Mouse (Mus musculus) liver, adult 2 months (tissue): ENCODE measurements around the gene P3h2. TPM values are rescaled to one million over a fixed set of nuclear protein-coding genes. Genes with fewer than 3 reads are reported as not detected.

ENCODE experiments used
- DNase-seq: peaks from one replicate; pipeline ENCODE4 v3.0.0-alpha.2; 2011; ENCODE audit warnings: low read depth, low spot score; ENCODE audit errors: extremely low read depth
- H3K27ac ChIP-seq: fragments of 200-500 bp; replicated peaks from 2 replicates; pipeline ENCODE4 v1.5.1; 2012; ENCODE audit warnings: low read depth, mild to moderate bottlenecking, control low read depth, inconsistent platforms, low read length; ENCODE audit not compliant: insufficient read depth
- H3K27me3 ChIP-seq: fragments of 200-500 bp; 2 replicates; pipeline ENCODE4 v1.6.1; 2012; ENCODE audit warnings: mild to moderate bottlenecking, moderate library complexity, low read length, inconsistent platforms; ENCODE audit not compliant: control insufficient read depth, insufficient read depth
- H3K36me3 ChIP-seq: fragments of 200-500 bp; 2 replicates; pipeline ENCODE4 v1.6.1; 2012; ENCODE audit warnings: low read length, inconsistent platforms; ENCODE audit not compliant: control insufficient read depth, insufficient read depth
- H3K4me1 ChIP-seq: fragments of 200-500 bp; 2 replicates; pipeline ENCODE4 v1.6.1; 2011; ENCODE audit warnings: low read length; ENCODE audit not compliant: control insufficient read depth, insufficient read depth
- H3K4me3 ChIP-seq: fragments of 200-500 bp; 2 replicates; pipeline ENCODE4 v1.5.1; 2011; ENCODE audit warnings: low read depth, mild to moderate bottlenecking, control low read depth, low read length, moderate library complexity; ENCODE audit not compliant: insufficient read depth
- H3K79me2 ChIP-seq: fragments of 200-500 bp; 2 replicates; pipeline ENCODE4 v1.6.1; 2012; ENCODE audit warnings: inconsistent platforms, mild to moderate bottlenecking, low read length, moderate library complexity; ENCODE audit not compliant: control insufficient read depth, insufficient read depth
- H3K9ac ChIP-seq: fragments of 200-500 bp; 2 replicates; pipeline ENCODE4 v1.6.1; 2012; ENCODE audit warnings: low read depth, mild to moderate bottlenecking, control low read depth, inconsistent platforms, low read length
- CTCF ChIP-seq: fragments of 200-500 bp; IDR thresholded peaks from 2 replicates; pipeline ENCODE4 v1.5.1; 2011; ENCODE audit warnings: low read depth, low read length, control low read depth
- POLR2A ChIP-seq: fragments of 200-500 bp; IDR thresholded peaks from 2 replicates; pipeline ENCODE4 v1.6.1; 2011; ENCODE audit warnings: low read length, control low read depth; ENCODE audit not compliant: insufficient read depth; ENCODE audit errors: extremely low read depth
- WGBS: fragments of 180-500 bp; shearing (Covaris S2); methylation state at CpG from one replicate; pipeline ENCODE4 v1.1.7; 2018; 5-methylcytosine and 5-hydroxymethylcytosine counted together
- polyA plus RNA-seq: library from polyadenylated mRNA; depleted of rRNA; stranded (reverse); fragments of >200 nt; gene quantifications from 2 replicates; pipeline ENCODE4 v1.2.3, GENCODE M21; 2012
- total RNA-seq: library from RNA; depleted of rRNA; stranded (reverse); fragments of >200 nt; gene quantifications from 2 replicates; pipeline ENCODE4 v1.2.3, GENCODE M21; 2014

P3h2 gene
- total and polyA plus RNA-seq, 2 experiments, result 0.28 to 0.55 TPM

- no peaks in the 10 kb centered on the region for H3K4me1 ChIP-seq
- H3K79me2 ChIP-seq, result no peaks in the 10 kb centered on the region
- 69% methylated on average over 7 of the region's 7 CpGs for WGBS
- no peaks in the 10 kb centered on the region for H3K27me3 ChIP-seq
- H3K4me3 ChIP-seq, result no peak overlapping the region
- H3K9ac ChIP-seq, result no peak overlapping the region
- H3K27ac ChIP-seq, result no peak overlapping the region
- peak; percentile 8 for DNase-seq
- TF ChIP-seq POLR2A (no peak), CTCF (no peak)
- no peaks in the 10 kb centered on the region for H3K36me3 ChIP-seq
These were observed 146.8 kb downstream of the P3h2 start for GRCm38 (mm10) chr16:25958650-25959238.

GRCm38 (mm10) chr16:25958213-25958612, 147.4 kb downstream of the P3h2 start:
- H3K9ac ChIP-seq, result no peak overlapping the region
- 88% methylated on average over 10 of the region's 10 CpGs for WGBS
- H3K4me3 ChIP-seq, result no peak overlapping the region
- no peaks in the 10 kb centered on the region for H3K79me2 ChIP-seq
- no peak for TF ChIP-seq CTCF
- TF ChIP-seq POLR2A, result no peak
- H3K36me3 ChIP-seq, result no peaks in the 10 kb centered on the region
- no peak for DNase-seq
- no peak overlapping the region for H3K27ac ChIP-seq
- H3K4me1 ChIP-seq, result no peaks in the 10 kb centered on the region
- H3K27me3 ChIP-seq, result no peaks in the 10 kb centered on the region

DNA sequence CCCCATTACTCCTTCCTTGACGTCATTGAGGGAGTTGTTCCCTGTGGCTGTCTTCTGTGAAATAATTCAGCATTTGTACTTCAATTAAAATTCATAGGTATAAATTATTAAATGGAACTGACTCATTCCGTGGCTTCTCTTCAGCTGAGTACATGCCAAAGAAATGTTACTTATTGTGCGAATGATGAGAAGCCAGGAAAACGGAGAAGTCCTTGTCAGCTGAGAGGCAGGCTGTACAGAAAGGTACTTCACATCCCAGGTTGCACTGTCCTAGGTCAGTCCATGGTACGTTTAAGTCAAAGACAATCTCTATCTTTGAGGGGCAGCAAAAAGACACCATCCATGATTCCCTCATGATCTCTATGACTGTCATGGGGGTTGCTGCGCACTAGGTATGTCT, 148.8 kb downstream of the P3h2 start:
- Histone ChIP-seq H3K9ac (no peak overlapping the region), H3K79me2 (no peaks in the 10 kb centered on the region), H3K27ac (no peak overlapping the region), H3K4me1 (no peaks in the 10 kb centered on the region), H3K36me3 (no peaks in the 10 kb centered on the region), H3K27me3 (no peaks in the 10 kb centered on the region), H3K4me3 (no peak overlapping the region)
- DNase-seq, result no peak
- no peak for TF ChIP-seq POLR2A
- no peak for TF ChIP-seq CTCF
- WGBS, result 87% methylated on average over 6 of the region's 6 CpGs

GRCm38 (mm10) chr16:25954614-25955013, 151.0 kb downstream of the P3h2 start:
- H3K9ac ChIP-seq, result no peak overlapping the region
- no peaks in the 10 kb centered on the region for H3K36me3 ChIP-seq
- peaks cover 3% of the 10 kb centered on the region for H3K4me1 ChIP-seq
- no peaks in the 10 kb centered on the region for H3K79me2 ChIP-seq
- no peaks in the 10 kb centered on the region for H3K27me3 ChIP-seq
- no peak for DNase-seq
- no peak overlapping the region for H3K27ac ChIP-seq
- 90% methylated on average over 3 of the region's 3 CpGs for WGBS
- H3K4me3 ChIP-seq, result no peak overlapping the region
- TF ChIP-seq CTCF, result no peak
- no peak for TF ChIP-seq POLR2A

- Histone ChIP-seq H3K36me3 (no peaks in the 10 kb centered on the region), H3K9ac (no peak overlapping the region), H3K4me1 (peaks cover 3% of the 10 kb centered on the region), H3K79me2 (no peaks in the 10 kb centered on the region), H3K27me3 (no peaks in the 10 kb centered on the region), H3K4me3 (no peak overlapping the region), H3K27ac (no peak overlapping the region)
- no peak for TF ChIP-seq CTCF
- TF ChIP-seq POLR2A, result no peak
- 81% methylated on average over 5 of the region's 5 CpGs for WGBS
- no peak for DNase-seq
These were observed 152.2 kb downstream of the P3h2 start for GRCm38 (mm10) chr16:25953359-25953758.

- Histone ChIP-seq H3K27ac (no peak overlapping the region), H3K27me3 (no peaks in the 10 kb centered on the region), H3K9ac (no peak overlapping the region), H3K79me2 (no peaks in the 10 kb centered on the region), H3K36me3 (no peaks in the 10 kb centered on the region), H3K4me3 (no peak overlapping the region), H3K4me1 (peaks cover 3% of the 10 kb centered on the region)
- no peak for TF ChIP-seq POLR2A
- peak; percentile 51 for TF ChIP-seq CTCF
- DNase-seq, result peak; percentile 41
- WGBS, result 68% methylated on average over 2 of the region's 2 CpGs
These were observed 153.6 kb downstream of the P3h2 start for GRCm38 (mm10) chr16:25952005-25952404.
